ENCODE assay signal across 18 mouse cellular contexts in the genomic region with DNA sequence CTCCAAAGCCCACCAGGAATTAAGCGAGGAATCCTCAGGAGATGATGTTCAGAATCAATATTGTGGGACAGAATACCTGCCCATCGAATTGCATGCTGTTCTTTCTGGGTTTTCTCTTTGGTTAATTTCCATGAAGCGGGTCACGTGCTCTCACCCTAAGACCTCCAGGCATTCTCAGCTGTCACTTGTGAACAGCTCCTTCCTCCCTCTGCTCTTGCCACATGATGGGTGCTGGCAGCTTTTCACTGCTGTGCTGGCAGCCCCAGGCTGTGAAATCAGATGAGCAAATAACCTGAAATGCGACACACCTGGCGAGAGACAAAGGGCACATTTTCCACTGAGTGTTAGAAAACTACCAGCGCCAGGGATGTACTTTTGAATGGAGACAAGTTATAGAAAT.
DNase-seq lines count a peak whose midpoint lies in the region; ATAC-seq and TF ChIP-seq lines count a peak whose summit lies in the region.
"Had no signal": no experiment of that assay in that cellular context is flagged by ENCODE, and none has a peak within 500 bp of the region (broad histone marks: within the 10 kb centered on the region; RNA-seq: fewer than 3 reads in every experiment).

No protein-coding gene starts in this region.

- no peaks in the 10 kb centered on the region for H3K4me1 ChIP-seq in midbrain, embryonic 14.5 days (ENCODE audit: control insufficient read depth, insufficient read depth, low read length)
- H3K4me1 ChIP-seq in midbrain, embryonic 13.5 days (replicated peaks): no peaks in the 10 kb centered on the region
- H3K4me1 ChIP-seq in embryonic facial prominence, embryonic 15.5 days: peaks cover 3% of the 10 kb centered on the region; the same call in 1 of the 2 replicates
- H3K4me1 ChIP-seq: liver, embryonic 12.5 days; megakaryocyte, embryonic 14.5 days had no signal

- H3K9me3 ChIP-seq in midbrain, embryonic 14.5 days (ENCODE audit: control insufficient read depth, low read length): no peaks in the 10 kb centered on the region
- no peaks in the 10 kb centered on the region for H3K9me3 ChIP-seq in midbrain, embryonic 13.5 days
- H3K9me3 ChIP-seq in embryonic facial prominence, embryonic 15.5 days (replicated peaks): no peaks in the 10 kb centered on the region
- H3K9me3 ChIP-seq: embryonic facial prominence, embryonic 13.5 days; heart, embryonic 13.5 days; hindbrain, embryonic 15.5 days; liver, embryonic 12.5 days; megakaryocyte, embryonic 14.5 days had no signal

- no peaks in the 10 kb centered on the region for H3K27me3 ChIP-seq in midbrain, embryonic 14.5 days (ENCODE audit: control insufficient read depth, insufficient read depth, low read length)
- no peaks in the 10 kb centered on the region for H3K27me3 ChIP-seq in midbrain, embryonic 13.5 days
- no peaks in the 10 kb centered on the region for H3K27me3 ChIP-seq in embryonic facial prominence, embryonic 15.5 days
- H3K27me3 ChIP-seq: embryonic facial prominence, embryonic 13.5 days; heart, embryonic 13.5 days; hindbrain, embryonic 15.5 days; liver, embryonic 12.5 days; megakaryocyte, embryonic 14.5 days had no signal

- intact Hi-C loops in gastrocnemius, adult 2 months (cut with DNase I): no loop called here

- ATAC-seq in midbrain, embryonic 14.5 days (ENCODE audit: low FRiP score, low TSS enrichment): no peak
- ATAC-seq in midbrain, embryonic 13.5 days: no peak
- ATAC-seq in embryonic facial prominence, embryonic 15.5 days (ENCODE audit: insufficient number of reproducible peaks, low FRiP score, low TSS enrichment, low read depth): peak; percentile 57; the same call in 1 of the 2 replicates
- ATAC-seq: liver, embryonic 12.5 days had no signal

- no peak overlapping the region for H3K4me3 ChIP-seq in gastrocnemius, adult 2 months
- no peak overlapping the region for H3K4me3 ChIP-seq in midbrain, embryonic 14.5 days (replicated peaks; ENCODE audit: low read depth, low read length)
- H3K4me3 ChIP-seq in midbrain, embryonic 13.5 days (replicated peaks): no peak overlapping the region
- no peak overlapping the region for H3K4me3 ChIP-seq in embryonic facial prominence, embryonic 15.5 days (replicated peaks)
- H3K4me3 ChIP-seq: embryonic facial prominence, embryonic 13.5 days; heart, embryonic 13.5 days; hindbrain, embryonic 15.5 days; liver, embryonic 12.5 days; megakaryocyte, embryonic 14.5 days had no signal

- 77% methylated on average over 7 of the region's 7 CpGs for WGBS in midbrain, embryonic 14.5 days
- WGBS in midbrain, embryonic 13.5 days: 79% methylated on average over 7 of the region's 7 CpGs
- 53% methylated on average over 7 of the region's 7 CpGs for WGBS in embryonic facial prominence, embryonic 15.5 days

- TF ChIP-seq CTCF in gastrocnemius, adult 2 months (IDR thresholded peaks at IDR 0.05): no peak

- no peak overlapping the region for H3K9ac ChIP-seq in midbrain, embryonic 14.5 days (replicated peaks; ENCODE audit: low read length)
- H3K9ac ChIP-seq in midbrain, embryonic 13.5 days (replicated peaks): no peak overlapping the region
- H3K9ac ChIP-seq in embryonic facial prominence, embryonic 15.5 days: no peak overlapping the region
- H3K9ac ChIP-seq: embryonic facial prominence, embryonic 13.5 days; heart, embryonic 13.5 days; hindbrain, embryonic 15.5 days; liver, embryonic 12.5 days had no signal

- no peak overlapping the region for H3K4me2 ChIP-seq in midbrain, embryonic 14.5 days (ENCODE audit: low read length)
- H3K4me2 ChIP-seq in midbrain, embryonic 13.5 days (replicated peaks): no peak overlapping the region
- no peak overlapping the region for H3K4me2 ChIP-seq in embryonic facial prominence, embryonic 15.5 days (replicated peaks)
- H3K4me2 ChIP-seq: embryonic facial prominence, embryonic 13.5 days; heart, embryonic 13.5 days; hindbrain, embryonic 15.5 days; liver, embryonic 12.5 days had no signal

- peak; percentile 44 for DNase-seq in gastrocnemius, adult 2 months
- DNase-seq in gastrocnemius, adult 8-10 months (ENCODE audit: low spot score in 2 of 2): no peak
- peak; percentile 23 for DNase-seq in midbrain, embryonic 14.5 days
- peak; percentile 2 for DNase-seq in mesoderm, embryonic 11.5 days (ENCODE audit: low read depth, low spot score)
- no peak for DNase-seq in embryo, embryonic 9.5 days (ENCODE audit: extremely low spot score)
- DNase-seq in adrenal gland, adult 8-10 months: no peak
- DNase-seq: adrenal gland, postnatal 36 days; cerebellum, adult 11 months; kidney, adult 9 months; thymus, postnatal 4 days had no signal

- no peak overlapping the region for H3K27ac ChIP-seq in gastrocnemius, adult 2 months
- no peak overlapping the region for H3K27ac ChIP-seq in midbrain, embryonic 14.5 days (replicated peaks; ENCODE audit: low read depth, low read length)
- H3K27ac ChIP-seq in midbrain, embryonic 13.5 days: no peak overlapping the region
- H3K27ac ChIP-seq in embryonic facial prominence, embryonic 15.5 days (replicated peaks): no peak overlapping the region
- H3K27ac ChIP-seq: embryonic facial prominence, embryonic 13.5 days; hindbrain, embryonic 15.5 days; liver, embryonic 12.5 days; stomach, postnatal 0 days had no signal

- no peaks in the 10 kb centered on the region for H3K36me3 ChIP-seq in midbrain, embryonic 14.5 days (ENCODE audit: control insufficient read depth, insufficient read depth, low read length)
- H3K36me3 ChIP-seq in midbrain, embryonic 13.5 days: no peaks in the 10 kb centered on the region
- no peaks in the 10 kb centered on the region for H3K36me3 ChIP-seq in embryonic facial prominence, embryonic 15.5 days
- H3K36me3 ChIP-seq: embryonic facial prominence, embryonic 13.5 days; heart, embryonic 13.5 days; hindbrain, embryonic 15.5 days; liver, embryonic 12.5 days had no signal

Comparison
In these comparisons a context has a peak if more than half of its experiments do, and no peak if none do; other contexts are left out.
1. DNase-seq: peak in gastrocnemius, adult 2 months (single experiment), midbrain, embryonic 14.5 days (single experiment) and mesoderm, embryonic 11.5 days (single experiment); none in gastrocnemius, adult 8-10 months (0 of 2), embryo, embryonic 9.5 days (single experiment) and adrenal gland, adult 8-10 months (single experiment).